Mouse (Mus musculus): Measurements from ENCODE around the gene 9930111J21Rik1.
"Not testable (repeated sequence)": the region's sequence is repeated elsewhere in the genome, so short reads cannot be mapped to it uniquely, and the experiment has no call there.

GRCm38 (mm10) chr11:49006785-49007184, 27.6 kb upstream of the 9930111J21Rik1 start:
- not testable (repeated sequence) for TF ChIP-seq CTCF, EP300 (IDR thresholded peaks at IDR 0.05; ENCODE audit: low read depth)
